Mouse (Mus musculus): ENCODE results near the gene Kcnab2.

Gene Kcnab2

DNA sequence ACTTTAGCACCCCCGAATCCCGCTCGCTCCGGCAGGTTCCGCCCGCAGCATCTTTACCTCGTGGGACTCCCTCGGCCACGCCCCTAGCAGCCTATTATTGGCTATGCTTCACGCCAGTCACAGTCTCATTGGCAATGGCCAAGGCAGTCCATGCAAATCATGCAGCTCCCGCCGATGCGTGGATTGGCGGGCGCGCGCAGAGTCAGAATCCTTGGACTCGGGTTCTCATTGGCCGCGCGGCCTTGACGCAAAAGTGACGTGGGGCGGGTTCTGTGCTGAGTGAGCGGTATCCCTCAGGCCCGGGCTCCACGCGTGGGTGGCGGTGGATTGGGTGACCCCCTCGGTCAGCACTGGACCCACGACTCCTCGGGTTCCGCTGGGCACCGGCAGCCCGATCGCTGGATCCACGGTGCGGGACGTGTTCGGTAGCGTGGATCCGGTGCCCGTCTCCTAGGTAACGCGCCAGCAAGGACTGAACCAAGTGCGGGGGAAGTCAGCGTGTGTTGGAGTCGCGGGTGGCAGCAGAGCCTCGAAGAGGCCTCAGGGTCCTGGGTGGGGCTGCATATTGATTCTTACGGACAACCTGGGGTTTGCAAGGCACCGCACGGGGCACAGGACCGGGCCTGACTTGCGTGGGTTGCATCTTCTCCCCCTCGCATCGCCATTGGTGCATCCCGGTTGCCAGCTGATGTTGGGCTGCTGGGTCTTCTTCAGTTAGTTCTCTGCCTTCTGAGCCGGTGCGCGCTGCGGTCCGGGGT, at the start of gene Kcnab2:
Gene Kcnab2 (minus strand): TSS at position 406 of the 758 bp plus-strand sequence.
- peak; percentile 99 for DNase-seq

GRCm38 (mm10) chr4:152520083-152520482, 42.4 kb upstream of the Kcnab2 start:
- DNase-seq: peak; percentile 34

- DNase-seq: no peak
Observed at GRCm38 (mm10) chr4:152519106-152519505, 41.4 kb upstream of the Kcnab2 start.

DNA sequence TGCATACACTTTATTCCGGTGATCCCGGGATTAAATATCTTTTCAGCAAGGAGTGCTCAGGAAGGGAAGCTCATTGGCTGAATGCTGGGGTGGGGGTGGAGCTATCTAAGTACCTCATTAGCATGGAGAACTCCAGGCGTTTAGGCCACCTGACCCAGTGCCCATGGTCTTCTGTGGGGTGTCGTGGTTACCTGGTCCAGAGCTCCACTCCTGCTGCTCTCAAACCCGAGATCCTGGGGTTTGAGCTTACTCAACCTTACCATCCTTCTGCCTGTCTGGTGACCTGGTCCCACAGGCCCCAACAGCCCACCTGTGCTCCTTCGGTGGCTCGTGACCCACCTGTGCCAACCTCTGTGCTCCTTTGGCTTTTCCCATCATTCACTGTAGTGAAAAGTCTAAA, 37.2 kb upstream of the Kcnab2 start:
- no peak for DNase-seq

DNA sequence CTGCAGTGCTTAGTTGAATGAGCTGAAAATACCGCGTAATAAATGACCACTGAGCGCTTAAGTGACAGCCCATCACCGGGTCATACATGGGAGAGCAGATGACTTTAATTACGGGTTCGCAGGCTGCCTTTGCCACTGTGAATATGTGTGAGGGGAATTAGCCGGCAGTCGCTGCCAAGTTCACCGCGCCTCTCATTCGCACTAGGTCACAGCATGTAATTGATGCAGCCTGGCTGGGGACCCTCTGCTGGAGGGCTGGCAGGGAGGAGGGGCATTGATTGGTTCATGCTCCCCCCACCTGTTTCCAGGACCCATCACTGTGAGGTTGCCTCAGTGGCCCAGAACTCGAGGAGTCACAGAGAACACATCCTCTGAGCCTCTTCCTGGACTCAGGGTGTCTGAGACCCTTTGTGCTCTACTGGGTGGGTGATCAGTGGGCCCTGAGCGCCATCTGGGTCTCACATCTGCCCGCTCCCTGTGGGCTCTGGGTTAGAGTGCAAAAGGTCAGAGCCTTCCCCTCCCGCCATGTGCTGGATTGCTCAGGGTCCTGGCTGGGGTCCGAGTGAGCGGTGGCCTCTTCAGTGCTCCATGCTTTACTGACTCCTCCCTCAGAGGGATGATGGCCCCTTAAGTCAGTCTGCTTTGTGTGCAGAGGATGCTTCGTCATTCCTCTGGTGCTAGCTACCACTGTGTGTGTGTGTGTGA, 34.7 kb upstream of the Kcnab2 start:
- DNase-seq: no peak

DNA sequence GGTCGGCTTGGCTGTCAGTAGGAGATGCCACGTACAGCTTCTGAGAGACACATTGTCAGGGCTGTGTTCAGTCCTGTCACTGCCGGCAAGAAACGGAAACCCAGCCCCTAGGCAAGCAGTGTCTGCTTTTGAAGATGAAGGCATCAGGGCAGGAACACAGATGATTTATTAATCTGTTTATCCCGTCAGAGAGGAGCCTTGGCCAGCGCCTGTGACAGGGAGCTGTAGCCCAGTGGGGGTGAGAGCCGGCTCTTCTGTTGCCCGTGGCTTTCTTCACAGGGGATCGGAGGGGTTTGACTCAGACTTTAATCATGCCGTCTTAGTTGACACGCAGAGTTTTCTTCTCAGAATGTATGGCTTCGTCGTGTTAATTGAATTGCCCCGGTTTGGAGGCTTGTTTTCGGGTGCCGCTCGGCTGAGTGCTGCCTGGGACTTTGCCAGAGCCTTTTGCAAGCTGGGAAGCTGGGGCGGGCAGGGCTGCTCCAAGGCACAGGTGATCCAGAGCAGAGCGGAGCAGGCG, 16.7 kb upstream of the Kcnab2 start:
- peak; percentile 34 for DNase-seq

GRCm38 (mm10) chr4:152491250-152491899, 13.7 kb upstream of the Kcnab2 start:
- peak; percentile 65 for DNase-seq

GRCm38 (mm10) chr4:152490311-152490710, 12.6 kb upstream of the Kcnab2 start:
- DNase-seq: peak; percentile 22

- no peak for DNase-seq
Observed at GRCm38 (mm10) chr4:152488046-152488445, 10.4 kb upstream of the Kcnab2 start.

GRCm38 (mm10) chr4:152480426-152480825, 2.8 kb upstream of the Kcnab2 start:
- no peak for DNase-seq

DNA sequence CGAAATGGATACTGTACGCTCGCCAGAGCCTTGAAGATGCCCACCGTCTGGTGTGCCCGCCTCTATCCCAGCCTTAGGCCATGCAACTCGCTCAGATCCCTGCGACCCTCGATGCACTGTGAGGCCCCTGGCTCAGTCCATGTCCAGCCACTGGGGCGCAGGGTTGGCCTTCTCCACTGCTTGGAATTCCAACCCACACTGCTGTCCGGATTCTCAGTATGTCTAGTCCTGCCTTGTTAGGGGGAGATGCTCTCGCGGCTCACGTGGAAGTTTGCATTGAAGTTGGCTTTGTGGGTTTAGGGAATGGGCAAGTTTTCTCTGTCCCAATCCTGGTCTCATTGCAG, 525 bp upstream of the Kcnab2 start:
- peak; percentile 27 for DNase-seq

- DNase-seq: no peak
Observed at GRCm38 (mm10) chr4:152477106-152477465, 585 bp downstream of the Kcnab2 start.

- no peak for DNase-seq
Observed at GRCm38 (mm10) chr4:152476427-152477023, 1.1 kb downstream of the Kcnab2 start, which contains the start of gene Nphp4. Gene Nphp4 (plus strand): TSS chr4:152476706.

GRCm38 (mm10) chr4:152475941-152476340, 1.7 kb downstream of the Kcnab2 start:
- DNase-seq: no peak

- DNase-seq: no peak
Observed at GRCm38 (mm10) chr4:152467951-152468350, 9.7 kb downstream of the Kcnab2 start.

DNA sequence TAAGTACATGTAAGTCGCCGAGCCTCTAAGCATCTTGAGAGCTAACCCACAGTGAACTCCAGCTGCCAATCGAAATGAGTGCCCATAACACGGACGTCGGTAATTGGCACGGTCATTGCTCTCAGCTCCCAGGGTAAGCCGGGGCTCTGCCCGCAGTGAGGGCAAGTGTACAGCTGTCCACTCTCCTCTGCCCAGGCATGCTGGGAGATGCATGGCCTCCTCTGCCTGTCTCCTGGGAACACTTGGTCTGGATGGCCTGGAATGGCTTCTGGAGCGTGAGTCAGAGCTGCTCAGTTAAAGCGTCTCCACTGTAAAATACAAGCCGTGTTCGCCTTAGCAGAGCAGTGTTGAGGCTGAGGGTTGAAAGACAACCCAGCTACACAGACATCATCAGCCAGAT, 11.1 kb downstream of the Kcnab2 start:
- no peak for DNase-seq

- no peak for DNase-seq
Observed at GRCm38 (mm10) chr4:152465116-152465515, 12.6 kb downstream of the Kcnab2 start.

DNA sequence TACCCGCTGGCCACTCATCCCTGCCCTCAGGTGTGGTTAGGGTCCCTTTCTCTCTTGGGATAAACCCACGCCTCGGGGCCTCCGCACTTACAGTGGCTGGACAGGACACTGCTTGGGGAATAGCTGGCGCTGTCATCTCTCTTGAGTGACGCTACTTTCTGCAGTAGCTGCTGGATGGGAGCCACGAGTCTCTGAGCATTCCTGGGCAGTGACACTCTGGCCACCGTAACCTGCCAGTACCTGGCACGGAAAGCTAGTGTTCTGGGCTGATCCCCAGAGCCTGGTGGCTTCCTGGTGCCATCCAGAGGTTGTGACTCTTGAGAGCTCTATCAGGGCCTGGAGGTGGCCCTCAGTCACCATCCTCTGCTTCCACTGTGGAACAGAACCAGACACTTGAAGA, 14.5 kb downstream of the Kcnab2 start:
- DNase-seq: peak; percentile 31

GRCm38 (mm10) chr4:152462516-152462915, 15.2 kb downstream of the Kcnab2 start:
- peak; percentile 85 for DNase-seq

GRCm38 (mm10) chr4:152457673-152458072, 20.0 kb downstream of the Kcnab2 start:
- no peak for DNase-seq

DNA sequence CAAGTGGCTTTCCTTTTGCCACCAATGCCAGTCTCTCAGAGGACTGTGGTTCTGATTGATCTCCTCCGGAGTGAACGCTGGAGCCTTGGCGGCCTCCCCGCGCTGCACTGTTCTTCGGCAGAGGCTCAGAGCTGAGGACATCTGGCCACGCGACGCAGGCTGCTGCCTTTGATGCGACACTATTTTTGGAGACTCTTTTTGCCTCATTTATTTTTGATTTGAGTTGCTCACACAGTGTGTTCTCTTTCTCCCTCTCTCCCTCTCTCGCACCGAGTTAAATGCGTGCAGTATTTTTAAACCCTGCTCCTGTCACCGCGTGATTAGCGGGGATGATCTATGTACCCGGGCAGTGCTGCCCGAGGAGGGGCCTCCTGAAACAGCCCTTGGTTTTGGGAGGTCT, 21.1 kb downstream of the Kcnab2 start:
- DNase-seq: no peak

GRCm38 (mm10) chr4:152454153-152454552, 23.5 kb downstream of the Kcnab2 start:
- DNase-seq: no peak

- DNase-seq: no peak
Observed at GRCm38 (mm10) chr4:152453079-152453478, 24.6 kb downstream of the Kcnab2 start.
